Comparison of ENCODE assay signal across 7 mouse cellular contexts in genomic region chr10:30842228-30842627, GRCm38 (mm10). TPM values are rescaled to one million over a fixed set of nuclear protein-coding genes. Genes with fewer than 3 reads are reported as not detected.
A peak's percentile ranks its signal among the peaks of the same experiment; 100 is the strongest.
DNase-seq lines count a peak whose midpoint lies in the region; ATAC-seq lines count a peak whose summit lies in the region.

No protein-coding gene starts in this region.

- H3K9me3 ChIP-seq in lung, embryonic 16.5 days (ENCODE audit: control insufficient read depth, low read length), result no peaks in the 10 kb centered on the region
- H3K9me3 ChIP-seq in forebrain, embryonic 12.5 days, result no peaks in the 10 kb centered on the region
- H3K9me3 ChIP-seq in limb, embryonic 15.5 days, result no peaks in the 10 kb centered on the region
- H3K9me3 ChIP-seq in neural tube, embryonic 15.5 days (replicated peaks), result no peaks in the 10 kb centered on the region

- ATAC-seq in lung, embryonic 16.5 days (ENCODE audit: low read depth), result peak; percentile 51
- peak; percentile 45 for ATAC-seq in forebrain, embryonic 12.5 days (ENCODE audit: low FRiP score)
- 0 out of 2 replicates have a peak, but pooled peaks have one; percentile 28 for ATAC-seq in limb, embryonic 15.5 days (ENCODE audit: insufficient number of reproducible peaks, low FRiP score, low TSS enrichment, low read depth)
- peak; percentile 82 for ATAC-seq in neural tube, embryonic 15.5 days (ENCODE audit: low FRiP score)

- DNase-seq in lung, postnatal 4 days, result no peak
- DNase-seq in thymus, postnatal 4 days, result no peak
- DNase-seq in natural killer cell, adult 2 months (ENCODE audit: low spot score in 2 of 2), result no peak

- peak overlapping the region; percentile 56 for H3K4me3 ChIP-seq in lung, embryonic 16.5 days (ENCODE audit: low read length)
- peak overlapping the region; percentile 61 for H3K4me3 ChIP-seq in forebrain, embryonic 12.5 days (replicated peaks)
- H3K4me3 ChIP-seq in limb, embryonic 15.5 days, result peak overlapping the region; percentile 57
- H3K4me3 ChIP-seq in neural tube, embryonic 15.5 days (replicated peaks), result peak overlapping the region; percentile 73

- peak overlapping the region; percentile 44 for H3K9ac ChIP-seq in lung, embryonic 16.5 days (ENCODE audit: low read length)
- peak overlapping the region; percentile 50 for H3K9ac ChIP-seq in forebrain, embryonic 12.5 days
- no peak overlapping the region for H3K9ac ChIP-seq in limb, embryonic 15.5 days
- H3K9ac ChIP-seq in neural tube, embryonic 15.5 days (replicated peaks), result peak overlapping the region; percentile 56

- H3K27ac ChIP-seq in lung, embryonic 16.5 days (ENCODE audit: low read length), result no peak overlapping the region
- no peak overlapping the region for H3K27ac ChIP-seq in forebrain, embryonic 12.5 days
- H3K27ac ChIP-seq in limb, embryonic 15.5 days, result no peak overlapping the region
- H3K27ac ChIP-seq in neural tube, embryonic 15.5 days (replicated peaks), result peak overlapping the region; percentile 82

- no peaks in the 10 kb centered on the region for H3K36me3 ChIP-seq in lung, embryonic 16.5 days (ENCODE audit: control insufficient read depth, insufficient read depth, low read length)
- no peaks in the 10 kb centered on the region for H3K36me3 ChIP-seq in forebrain, embryonic 12.5 days (replicated peaks)
- no peaks in the 10 kb centered on the region for H3K36me3 ChIP-seq in limb, embryonic 15.5 days
- no peaks in the 10 kb centered on the region for H3K36me3 ChIP-seq in neural tube, embryonic 15.5 days

- H3K27me3 ChIP-seq in lung, embryonic 16.5 days (ENCODE audit: control insufficient read depth, insufficient read depth, low read depth, low read length), result peaks cover 50% of the 10 kb centered on the region
- H3K27me3 ChIP-seq in forebrain, embryonic 12.5 days, result peaks cover 59% of the 10 kb centered on the region
- H3K27me3 ChIP-seq in limb, embryonic 15.5 days, result peaks cover 63% of the 10 kb centered on the region
- H3K27me3 ChIP-seq in neural tube, embryonic 15.5 days (replicated peaks), result peaks cover 29% of the 10 kb centered on the region

- under 1% methylated on average over 29 of the region's 29 CpGs for WGBS in lung, embryonic 16.5 days
- WGBS in forebrain, embryonic 12.5 days, result under 1% methylated on average over 29 of the region's 29 CpGs
- WGBS in limb, embryonic 15.5 days, result 0% methylated on average over 29 of the region's 29 CpGs
- under 1% methylated on average over 29 of the region's 29 CpGs for WGBS in neural tube, embryonic 15.5 days

- peak overlapping the region; percentile 80 for H3K4me2 ChIP-seq in lung, embryonic 16.5 days (ENCODE audit: low read depth, low read length)
- H3K4me2 ChIP-seq in forebrain, embryonic 12.5 days, result peak overlapping the region; percentile 84
- H3K4me2 ChIP-seq in limb, embryonic 15.5 days, result peak overlapping the region; percentile 94
- peak overlapping the region; percentile 82 for H3K4me2 ChIP-seq in neural tube, embryonic 15.5 days

- H3K4me1 ChIP-seq in lung, embryonic 16.5 days (replicated peaks; ENCODE audit: control insufficient read depth, insufficient read depth, low read length), result peaks cover 19% of the 10 kb centered on the region
- peaks cover 18% of the 10 kb centered on the region for H3K4me1 ChIP-seq in forebrain, embryonic 12.5 days
- H3K4me1 ChIP-seq in limb, embryonic 15.5 days, result peaks cover 24% of the 10 kb centered on the region
- H3K4me1 ChIP-seq in neural tube, embryonic 15.5 days, result peaks cover 25% of the 10 kb centered on the region

RNA-seq across cellular contexts. Expression of gene Hey2, which starts 0.4 kb away (rescaled TPM):
- polyA plus RNA-seq in lung, embryonic 16.5 days (2015; fragmentation: Nextera tagmentation; extraction: Ambion mirVana), result 2.9 and 3.7 TPM in 2 replicates
- 5.3 and 5.6 TPM in 2 replicates for polyA plus RNA-seq in forebrain, embryonic 12.5 days (2016; fragmentation: Nextera tagmentation; extraction: Ambion mirVana)
- polyA plus RNA-seq in limb, embryonic 15.5 days (2015; fragmentation: Nextera tagmentation; extraction: Ambion mirVana), result 3.3 and 3.8 TPM in 2 replicates
- polyA plus RNA-seq in neural tube, embryonic 15.5 days (2015; fragmentation: Nextera tagmentation; extraction: Ambion mirVana), result 9.8 and 11.3 TPM in 2 replicates

RNA-seq across cellular contexts. Expression of gene Ncoa7, which starts 39.1 kb away (rescaled TPM):
- 11.0 and 11.7 TPM in 2 replicates for polyA plus RNA-seq in lung, embryonic 16.5 days (2015; fragmentation: Nextera tagmentation; extraction: Ambion mirVana)
- 9.4 and 11.1 TPM in 2 replicates for polyA plus RNA-seq in forebrain, embryonic 12.5 days (2016; fragmentation: Nextera tagmentation; extraction: Ambion mirVana)
- 6.4 and 6.9 TPM in 2 replicates for polyA plus RNA-seq in limb, embryonic 15.5 days (2015; fragmentation: Nextera tagmentation; extraction: Ambion mirVana)
- 22.7 and 23.1 TPM in 2 replicates for polyA plus RNA-seq in neural tube, embryonic 15.5 days (2015; fragmentation: Nextera tagmentation; extraction: Ambion mirVana)

Comparison
In these comparisons a context has a peak if more than half of its experiments do, and no peak if none do; other contexts are left out.
1. ATAC-seq: peak in every context shown above with its lines; median percentile 82 in neural tube, embryonic 15.5 days; 51 in lung, embryonic 16.5 days; 45 in forebrain, embryonic 12.5 days; 28 in limb, embryonic 15.5 days.